Mouse (Mus musculus) MEL (cell line): ENCODE results near the gene Ehd2. TPM values are rescaled to one million over a fixed set of nuclear protein-coding genes. Genes with fewer than 3 reads are reported as not detected.
A peak's percentile ranks its signal among the peaks of the same experiment; 100 is the strongest.

Source experiments
- DNase-seq: peaks from one replicate; pipeline ENCODE4 v3.0.0; 2011; ENCODE audit warnings: low read depth, low spot score
- H3K27ac ChIP-seq: 2 replicates; pipeline ENCODE4 v1.5.1; 2012; ENCODE audit warnings: low read depth, mild to moderate bottlenecking, control low read depth, low read length, moderate library complexity; ENCODE audit not compliant: control insufficient read depth
- H3K27me3 ChIP-seq, 2 experiments: fragments of 150-350 bp in 1 of 2; sonication (generic) in 1 of 2; 2 replicates each; pipeline ENCODE4 v1.6.1; 2012; ENCODE audit warnings: low read length in 2 of 2, mild to moderate bottlenecking in 2 of 2, improper control_type of control experiment in 1 of 2, moderate library complexity in 1 of 2; ENCODE audit not compliant: insufficient read depth in 2 of 2, control insufficient read depth in 1 of 2
- H3K36me3 ChIP-seq, 2 experiments: 2 replicates each; pipeline ENCODE4 v1.6.1; 2012 to 2014; ENCODE audit warnings: low read length in 2 of 2, improper control_type of control experiment in 1 of 2, inconsistent platforms in 1 of 2, mild to moderate bottlenecking in 1 of 2; ENCODE audit not compliant: insufficient read depth in 2 of 2, control insufficient read depth in 1 of 2
- H3K4me1 ChIP-seq, 2 experiments: fragments of 150-350 bp in 1 of 2; sonication (generic) in 1 of 2; 2 replicates each; pipeline ENCODE4 v1.6.1; 2012; ENCODE audit warnings: low read length in 2 of 2, improper control_type of control experiment in 1 of 2, mild to moderate bottlenecking in 1 of 2; ENCODE audit not compliant: insufficient read depth in 2 of 2, control insufficient read depth in 1 of 2
- H3K4me3 ChIP-seq, 2 experiments: fragments of 150-350 bp in 1 of 2; sonication (generic) in 1 of 2; 2 replicates each; pipeline ENCODE4 v1.5.1; 2012; ENCODE audit warnings: low read depth in 2 of 2, low read length in 2 of 2, mild to moderate bottlenecking in 2 of 2, moderate library complexity in 2 of 2, control low read depth in 1 of 2, improper control_type of control experiment in 1 of 2; ENCODE audit not compliant: control insufficient read depth in 1 of 2, insufficient read depth in 1 of 2
- H3K79me2 ChIP-seq: 2 replicates; pipeline ENCODE4 v1.6.1; 2012; ENCODE audit warnings: mild to moderate bottlenecking, low read length, moderate library complexity; ENCODE audit not compliant: control insufficient read depth, poor library complexity, insufficient read depth
- H3K9ac ChIP-seq: 2 replicates; pipeline ENCODE4 v1.6.1; 2012; ENCODE audit warnings: low read depth, mild to moderate bottlenecking, control low read depth, low read length, moderate library complexity; ENCODE audit not compliant: control insufficient read depth, poor library complexity, severe bottlenecking
- H3K9me3 ChIP-seq: fragments of 150-350 bp; sonication (generic); replicated peaks from 2 replicates; pipeline ENCODE4 v1.6.1; 2012; ENCODE audit warnings: mild to moderate bottlenecking, low read length, improper control_type of control experiment, moderate library complexity; ENCODE audit not compliant: insufficient read depth
- CHD1 ChIP-seq: IDR thresholded peaks from 2 replicates; pipeline ENCODE4 v1.6.1; 2012; ENCODE audit warnings: low read depth, mild to moderate bottlenecking, inconsistent platforms, low read length, improper control_type of control experiment
- E2F4 ChIP-seq: IDR thresholded peaks from 2 replicates; pipeline ENCODE4 v1.6.1; 2011; ENCODE audit warnings: low read depth, low read length, improper control_type of control experiment, borderline replicate concordance
- ELF1 ChIP-seq: IDR thresholded peaks from 2 replicates; pipeline ENCODE4 v1.6.1; 2014; ENCODE audit warnings: low read depth, mild to moderate bottlenecking, inconsistent platforms, low read length, improper control_type of control experiment, moderate library complexity
- EP300 ChIP-seq, 2 experiments: IDR thresholded peaks; 2 replicates each; pipeline ENCODE4 v1.6.1; 2011; ENCODE audit warnings: improper control_type of control experiment in 2 of 2, low read length in 2 of 2, low read depth in 1 of 2, mild to moderate bottlenecking in 1 of 2
- ETS1 ChIP-seq: IDR thresholded peaks from 2 replicates; pipeline ENCODE4 v1.6.1; 2012; ENCODE audit warnings: low read depth, mild to moderate bottlenecking, inconsistent platforms, low read length, improper control_type of control experiment, moderate library complexity
- GATA1 ChIP-seq: IDR thresholded peaks from 2 replicates; pipeline ENCODE4 v1.6.1; 2011; ENCODE audit warnings: low read depth, low read length, improper control_type of control experiment
- JUND ChIP-seq: IDR thresholded peaks from 2 replicates; pipeline ENCODE4 v1.6.1; 2011; ENCODE audit warnings: low read depth, mild to moderate bottlenecking, improper control_type of control experiment, low read length
- KAT2A ChIP-seq: conservative IDR thresholded peaks from 2 replicates; pipeline ENCODE4 v1.6.1; 2012; ENCODE audit warnings: low read depth, low read length, improper control_type of control experiment, inconsistent platforms
- MAFK ChIP-seq: IDR thresholded peaks from 2 replicates; pipeline ENCODE4 v1.6.1; 2011; ENCODE audit warnings: low read depth, mild to moderate bottlenecking, low read length, improper control_type of control experiment, borderline replicate concordance
- MAZ ChIP-seq: IDR thresholded peaks from 2 replicates; pipeline ENCODE4 v1.6.1; 2012; ENCODE audit warnings: low read depth, mild to moderate bottlenecking, inconsistent platforms, low read length, improper control_type of control experiment
- MEF2A ChIP-seq: IDR thresholded peaks from 2 replicates; pipeline ENCODE4 v1.6.1; 2014; ENCODE audit warnings: low read depth, mild to moderate bottlenecking, inconsistent platforms, low read length, improper control_type of control experiment; ENCODE audit not compliant: poor library complexity, insufficient replicate concordance, severe bottlenecking; ENCODE audit errors: extremely low read depth
- MYB ChIP-seq: IDR thresholded peaks from 2 replicates; pipeline ENCODE4 v1.6.1; 2011; ENCODE audit warnings: mild to moderate bottlenecking, low read depth, low read length, improper control_type of control experiment
- MYC ChIP-seq: IDR thresholded peaks from 2 replicates; pipeline ENCODE4 v1.6.1; 2011; ENCODE audit warnings: low read depth, mild to moderate bottlenecking, low read length, improper control_type of control experiment, moderate library complexity
- NRF1 ChIP-seq: IDR thresholded peaks from 2 replicates; pipeline ENCODE4 v1.6.1; 2014; ENCODE audit warnings: low read depth, mild to moderate bottlenecking, inconsistent platforms, low read length, improper control_type of control experiment, moderate library complexity; ENCODE audit not compliant: poor library complexity, insufficient read depth, severe bottlenecking
- POLR2A ChIP-seq, 2 experiments: IDR thresholded peaks; 2 replicates each; pipeline ENCODE4 v1.6.1; 2011 to 2012; ENCODE audit warnings: low read length in 2 of 2, mild to moderate bottlenecking in 2 of 2, control low read depth in 1 of 2, improper control_type of control experiment in 1 of 2, low read depth in 1 of 2, moderate library complexity in 1 of 2; ENCODE audit not compliant: control insufficient read depth in 1 of 2, insufficient read depth in 1 of 2, poor library complexity in 1 of 2
- RAD21 ChIP-seq: IDR thresholded peaks from 2 replicates; pipeline ENCODE4 v1.6.1; 2011; ENCODE audit warnings: mild to moderate bottlenecking, low read depth, low read length, improper control_type of control experiment
- RCOR1 ChIP-seq: IDR thresholded peaks from 2 replicates; pipeline ENCODE4 v1.6.1; 2012; ENCODE audit warnings: low read depth, mild to moderate bottlenecking, inconsistent platforms, low read length, improper control_type of control experiment
- TCF12 ChIP-seq: IDR thresholded peaks from 2 replicates; pipeline ENCODE4 v1.6.1; 2014; ENCODE audit warnings: low read depth, mild to moderate bottlenecking, inconsistent platforms, low read length, improper control_type of control experiment, moderate library complexity
- UBTF ChIP-seq: IDR thresholded peaks from 2 replicates; pipeline ENCODE4 v1.6.1; 2012; ENCODE audit warnings: low read depth, mild to moderate bottlenecking, inconsistent platforms, low read length, improper control_type of control experiment, moderate library complexity, borderline replicate concordance; ENCODE audit not compliant: insufficient read depth
- USF1 ChIP-seq: IDR thresholded peaks from 2 replicates; pipeline ENCODE4 v1.6.1; 2014; ENCODE audit warnings: low read depth, mild to moderate bottlenecking, inconsistent platforms, low read length, improper control_type of control experiment, moderate library complexity
- USF2 ChIP-seq, 2 experiments: IDR thresholded peaks; 2 replicates each; pipeline ENCODE4 v1.6.1; 2011 to 2012; ENCODE audit warnings: improper control_type of control experiment in 2 of 2, low read length in 2 of 2, borderline replicate concordance in 1 of 2, inconsistent platforms in 1 of 2, low read depth in 1 of 2, mild to moderate bottlenecking in 1 of 2; ENCODE audit not compliant: insufficient read depth in 1 of 2
- ZC3H11A ChIP-seq: IDR thresholded peaks from 2 replicates; pipeline ENCODE4 v1.6.1; 2012; ENCODE audit warnings: low read depth, mild to moderate bottlenecking, inconsistent platforms, low read length, improper control_type of control experiment
- polyA plus RNA-seq, 2 experiments: library from polyadenylated mRNA; stranded (reverse) in 1 of 2; unstranded in 1 of 2; fragments of >175 nt in 1 of 2; fragments of >200 nt in 1 of 2; gene quantifications; 2 replicates each; pipeline versions ENCODE4 v1.2.1 to v1.2.4; 2012; ENCODE audit warnings: low replicate concordance in 2 of 2, low read depth in 1 of 2; ENCODE audit not compliant: insufficient read length in 2 of 2, insufficient read depth in 1 of 2, missing spikeins in 1 of 2
- total RNA-seq: library from RNA; depleted of rRNA; stranded (reverse); fragments of 300-350 nt; gene quantifications from 2 replicates; pipeline ENCODE4 v1.2.3, GENCODE M21; 2012

Ehd2 gene
- total and polyA plus RNA-seq, 3 experiments, result 3.2 to 6.2 TPM; not detected in 1

- no peak overlapping the region for H3K4me3 ChIP-seq
- H3K27ac ChIP-seq, result no peak overlapping the region
- no peaks in the 10 kb centered on the region for H3K9me3 ChIP-seq
- H3K27me3 ChIP-seq, result no peaks in the 10 kb centered on the region
- no peak for DNase-seq
- peaks cover 7 to 59% of the 10 kb centered on the region in 2 experiments for H3K4me1 ChIP-seq
- H3K36me3 ChIP-seq, result peaks cover 0 to 54% of the 10 kb centered on the region in 2 experiments; a peak in 2 of 4 replicates
- no peak overlapping the region for H3K9ac ChIP-seq
- peaks cover 9% of the 10 kb centered on the region for H3K79me2 ChIP-seq
- TF ChIP-seq RAD21, result no peak
- TF ChIP-seq JUND, result no peak
These were observed 17.4 kb downstream of the Ehd2 start for GRCm38 (mm10) chr7:15950008-15950407.

GRCm38 (mm10) chr7:15949216-15949790 lies 18.1 kb downstream of the Ehd2 start:
- Histone ChIP-seq H3K4me3 (peak overlapping the region in 1 of 2 experiments; percentile 17; a peak in 1 of 4 replicates), H3K9ac (peak overlapping the region; percentile 34; the same call in 1 of the 2 replicates), H3K27ac (peak overlapping the region; percentile 16; the same call in 1 of the 2 replicates), H3K27me3 (no peaks in the 10 kb centered on the region)
- TF ChIP-seq RCOR1 (peak; percentile 99), MAFK (peak; percentile 59; the same call in 1 of the 2 replicates), ETS1 (peak; percentile 42; the same call in 1 of the 2 replicates), GATA1 (peak; percentile 71), MAZ (0 out of 2 replicates have a peak, but pooled peaks have one; percentile 8), KAT2A (no peak), NRF1 (no peak), EP300 (IDR thresholded peaks at IDR 0.05; ENCODE audit: low read depth in 1 of 2, low read length in 2 of 2) (peak; percentile 18 to 62; a peak in 2 of 4 replicates)
- TF ChIP-seq, all 39 proteins: peak for 6
- H3K4me1 ChIP-seq, result peaks cover 7 to 57% of the 10 kb centered on the region in 2 experiments
- peak; percentile 54 for DNase-seq
- peaks cover 0 to 60% of the 10 kb centered on the region in 2 experiments; a peak in 2 of 4 replicates for H3K36me3 ChIP-seq
- no peaks in the 10 kb centered on the region for H3K9me3 ChIP-seq
- H3K79me2 ChIP-seq, result peaks cover 15% of the 10 kb centered on the region

GRCm38 (mm10) chr7:15948381-15948941 lies 18.9 kb downstream of the Ehd2 start:
- Histone ChIP-seq H3K4me1 (peaks cover 7 to 52% of the 10 kb centered on the region in 2 experiments), H3K27me3 (no peaks in the 10 kb centered on the region), H3K27ac (peak overlapping the region; percentile 97), H3K4me3 (peak overlapping the region; percentile 23 to 54), H3K79me2 (peaks cover 22% of the 10 kb centered on the region), H3K9me3 (no peaks in the 10 kb centered on the region), H3K9ac (peak overlapping the region; percentile 68), H3K36me3 (peaks cover 0 to 55% of the 10 kb centered on the region in 2 experiments; a peak in 2 of 4 replicates)
- peak; percentile 88 for DNase-seq
- TF ChIP-seq CHD1 (no peak), TCF12 (0 out of 2 replicates have a peak, but pooled peaks have one; percentile 16), MYB (no peak), USF1 (no peak), UBTF (no peak), ZC3H11A (no peak), E2F4 (no peak), MYC (0 out of 2 replicates have a peak, but pooled peaks have one; percentile 17), RAD21 (peak; percentile 47), ELF1 (no peak), MEF2A (no peak), USF2 (IDR thresholded peaks at IDR 0.05; ENCODE audit: borderline replicate concordance in 1 of 2, insufficient read depth in 1 of 2, low read depth in 1 of 2, low read length in 2 of 2) (no peak), POLR2A (IDR thresholded peaks at IDR 0.05; ENCODE audit: control insufficient read depth in 1 of 2, insufficient read depth in 1 of 2, low read depth in 1 of 2, low read length in 2 of 2, poor library complexity in 1 of 2) (peak in 1 of 2 experiments; percentile 32; a peak in 1 of 4 replicates)
